Mouse (Mus musculus) kidney, adult 2 months (tissue): ENCODE measurements around the gene 4930412O13Rik.

ENCODE experiments used
- CTCF ChIP-seq: fragments of 200-500 bp; conservative IDR thresholded peaks from 2 replicates; pipeline ENCODE4 v1.5.1; 2011; ENCODE audit warnings: low read depth, mild to moderate bottlenecking, control low read depth, low read length, moderate library complexity, mixed read lengths; ENCODE audit not compliant: insufficient read depth, insufficient read length
- POLR2A ChIP-seq: fragments of 200-500 bp; IDR thresholded peaks from one replicate; pipeline ENCODE4 v1.6.1; 2011; ENCODE audit warnings: low read depth, low read length, control low read depth

GRCm38 (mm10) chr2:9886921-9887610, 6.0 kb downstream of the 4930412O13Rik start:
- no peak for TF ChIP-seq POLR2A
- TF ChIP-seq CTCF: no peak
